Mouse (Mus musculus) intestine, postnatal 0 days (tissue): ENCODE results near the gene Atp5h. TPM values are rescaled to one million over a fixed set of nuclear protein-coding genes. Genes with fewer than 3 reads are reported as not detected.
A peak's percentile ranks its signal among the peaks of the same experiment; 100 is the strongest.

Source experiments
- ATAC-seq: fragments of 200-750 bp; cut with Nextera tagmentation; 2 replicates; pipeline ENCODE4 v1.8.0; 2017; ENCODE audit warnings: mild to moderate bottlenecking, moderate TSS enrichment, moderate library complexity
- H3K27ac ChIP-seq: fragments of 300-500 bp; sonication (generic); 2 replicates; pipeline ENCODE4 v1.5.1; 2014; ENCODE audit warnings: mild to moderate bottlenecking, low read depth, low read length, moderate library complexity
- H3K27me3 ChIP-seq: fragments of 300-500 bp; sonication (generic); replicated peaks from 2 replicates; pipeline ENCODE4 v1.6.1; 2014; ENCODE audit warnings: low read length, mixed read lengths; ENCODE audit not compliant: control insufficient read depth, insufficient read depth
- H3K36me3 ChIP-seq: fragments of 300-500 bp; sonication (generic); 2 replicates; pipeline ENCODE4 v1.6.1; 2014; ENCODE audit warnings: mild to moderate bottlenecking, moderate library complexity; ENCODE audit not compliant: control insufficient read depth, insufficient read depth
- H3K4me1 ChIP-seq: fragments of 300-500 bp; sonication (generic); replicated peaks from 2 replicates; pipeline ENCODE4 v1.6.1; 2014; ENCODE audit warnings: antibody characterized with exemption, low read length, mixed read lengths; ENCODE audit not compliant: control insufficient read depth, insufficient read depth
- H3K4me2 ChIP-seq: fragments of 300-500 bp; sonication (generic); replicated peaks from 2 replicates; pipeline ENCODE4 v1.6.1; 2014; ENCODE audit warnings: low read depth, mild to moderate bottlenecking, moderate library complexity
- H3K4me3 ChIP-seq: fragments of 300-500 bp; sonication (generic); 2 replicates; pipeline ENCODE4 v1.5.1; 2014; ENCODE audit warnings: low read depth, low read length
- H3K9ac ChIP-seq: fragments of 300-500 bp; sonication (generic); 2 replicates; pipeline ENCODE4 v1.6.1; 2014; ENCODE audit warnings: mild to moderate bottlenecking, low read depth, low read length
- H3K9me3 ChIP-seq: fragments of 300-500 bp; sonication (generic); 2 replicates; pipeline ENCODE4 v1.6.1; 2016; ENCODE audit warnings: mixed run types; ENCODE audit not compliant: control insufficient read depth
- CTCF ChIP-seq: sonication (generic); IDR thresholded peaks from 2 replicates; pipeline ENCODE4 v1.5.1; 2016; ENCODE audit warnings: low read depth, mild to moderate bottlenecking, control low read depth, antibody characterized with exemption, moderate library complexity
- WGBS: fragments of 180-500 bp; shearing (Covaris S2); extraction: QIAGEN DNeasy Blood & Tissue Kit; methylation state at CpG from one replicate; pipeline ENCODE4 v1.1.7; 2014; 5-methylcytosine and 5-hydroxymethylcytosine counted together
- polyA plus RNA-seq: library from polyadenylated mRNA; unstranded; fragments of >200 nt; fragmentation: Nextera tagmentation; extraction: Ambion mirVana; gene quantifications from 2 replicates; pipeline ENCODE4 v1.2.1, GENCODE M21; 2015

Atp5h gene
- polyA plus RNA-seq, 1 experiment from 2014 or later, result 1,272 TPM

GRCm38 (mm10) chr11:115432814-115433213 is 13.1 kb upstream of the Atp5h start:
- Histone ChIP-seq H3K4me3 (no peak overlapping the region), H3K9ac (no peak overlapping the region), H3K36me3 (peaks cover 44% of the 10 kb centered on the region), H3K4me1 (peaks cover 4% of the 10 kb centered on the region; the same call in 1 of the 2 replicates), H3K4me2 (no peak overlapping the region), H3K9me3 (no peaks in the 10 kb centered on the region), H3K27ac (peak overlapping the region; percentile 71), H3K27me3 (no peaks in the 10 kb centered on the region)
- peak; percentile 78 for ATAC-seq
- no peak for TF ChIP-seq CTCF
- 50% methylated on average over 4 of the region's 4 CpGs for WGBS

DNA sequence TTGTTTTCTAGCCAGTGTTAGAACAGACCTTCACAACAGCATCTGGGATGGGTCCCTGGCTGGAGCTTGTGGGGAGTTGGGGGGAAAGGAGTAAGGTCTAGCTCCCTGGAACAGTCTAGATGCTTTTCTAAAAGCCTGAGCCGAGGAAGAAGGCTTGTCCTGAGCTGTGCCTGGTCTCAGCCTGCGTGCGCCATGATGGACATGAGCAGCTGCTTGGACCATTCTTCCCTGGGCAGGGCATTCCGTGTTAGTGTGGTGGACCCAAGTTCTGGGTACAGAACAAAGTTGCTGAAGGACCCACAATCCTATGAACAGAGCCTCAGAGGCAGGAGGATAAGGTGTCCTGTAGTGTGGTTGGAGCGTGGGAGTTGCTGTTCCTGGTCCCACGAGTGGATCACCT is 10.8 kb upstream of the Atp5h start:
- Histone ChIP-seq H3K27me3 (no peaks in the 10 kb centered on the region), H3K4me3 (no peak overlapping the region), H3K4me1 (peaks cover 4% of the 10 kb centered on the region; the same call in 1 of the 2 replicates), H3K27ac (no peak overlapping the region), H3K9ac (no peak overlapping the region), H3K4me2 (no peak overlapping the region), H3K36me3 (peaks cover 54% of the 10 kb centered on the region), H3K9me3 (no peaks in the 10 kb centered on the region)
- no peak for TF ChIP-seq CTCF
- ATAC-seq, result no peak
- WGBS, result 94% methylated on average over 6 of the region's 6 CpGs

DNA sequence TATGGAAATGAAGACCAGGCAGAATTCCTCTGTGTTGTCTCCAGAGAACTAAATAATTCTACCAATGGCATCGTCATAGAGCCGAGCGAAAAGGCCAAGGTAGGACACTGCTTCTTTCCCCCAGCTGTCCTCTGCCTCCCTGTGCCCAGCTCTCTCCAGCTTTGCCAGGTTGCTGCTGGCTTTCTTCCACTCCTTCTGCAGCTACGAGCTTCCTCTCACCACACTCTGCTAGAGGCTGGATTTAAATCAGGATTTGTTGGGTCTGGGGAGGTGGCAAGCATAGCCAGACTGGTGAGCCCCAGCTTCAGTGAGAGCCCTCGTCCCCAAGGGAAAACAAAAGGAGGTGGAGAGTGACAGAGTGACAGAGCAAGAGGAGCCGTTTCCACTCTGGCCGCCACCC is 9.5 kb upstream of the Atp5h start:
- no peak overlapping the region for H3K27ac ChIP-seq
- H3K27me3 ChIP-seq, result no peaks in the 10 kb centered on the region
- no peak overlapping the region for H3K4me2 ChIP-seq
- H3K9me3 ChIP-seq, result no peaks in the 10 kb centered on the region
- no peak overlapping the region for H3K4me3 ChIP-seq
- no peak overlapping the region for H3K9ac ChIP-seq
- peaks cover 66% of the 10 kb centered on the region for H3K36me3 ChIP-seq
- peaks cover 4% of the 10 kb centered on the region; the same call in 1 of the 2 replicates for H3K4me1 ChIP-seq
- TF ChIP-seq CTCF, result no peak
- no peak for ATAC-seq
- 88% methylated on average over 7 of the region's 7 CpGs for WGBS

DNA sequence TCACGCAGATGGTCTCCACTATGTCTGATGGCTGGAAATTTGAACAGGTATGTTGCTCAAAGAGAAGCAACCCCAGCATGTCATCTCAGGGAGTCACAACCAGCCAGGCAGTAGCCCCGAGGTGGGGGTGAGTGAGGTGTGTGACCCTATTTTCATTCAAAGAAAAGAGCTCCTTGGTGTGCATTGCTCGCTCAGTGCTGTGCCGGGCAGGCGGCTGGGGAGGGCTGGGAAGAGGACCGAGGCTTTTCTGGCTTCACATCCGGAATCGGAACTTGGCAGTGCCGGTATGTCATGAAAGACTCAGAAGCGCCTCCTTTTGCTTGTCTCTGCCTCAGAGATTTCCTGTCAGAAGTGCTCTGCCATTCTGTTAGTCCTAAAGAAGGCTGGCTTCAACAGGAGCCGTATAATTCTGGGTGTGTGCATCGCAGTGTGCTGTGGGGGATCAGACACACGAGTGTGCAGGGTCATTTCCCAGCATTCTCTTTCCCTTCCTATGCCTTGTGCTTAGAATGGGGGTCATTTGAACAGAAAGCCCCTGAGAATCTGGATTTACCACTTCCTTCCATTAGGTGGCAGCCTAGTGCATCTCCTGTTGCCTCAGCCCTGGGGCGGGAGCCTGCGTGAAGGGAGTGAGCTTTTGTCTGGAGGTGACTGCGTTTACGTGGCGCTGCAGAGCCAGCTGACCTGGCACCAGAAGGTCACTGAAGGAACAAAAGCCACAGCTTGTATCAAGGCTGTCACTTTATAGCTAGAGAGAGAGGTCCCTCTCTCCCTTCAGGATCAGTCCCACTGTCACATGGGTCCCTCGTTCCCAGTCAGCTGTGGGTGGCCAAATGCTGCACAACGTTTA is 7.9 kb upstream of the Atp5h start:
- Histone ChIP-seq H3K9me3 (no peaks in the 10 kb centered on the region), H3K27me3 (no peaks in the 10 kb centered on the region), H3K4me2 (0 out of 2 replicates have a peak overlapping the region, but pooled peaks have one; percentile 7), H3K4me1 (no peaks in the 10 kb centered on the region), H3K9ac (no peak overlapping the region), H3K27ac (peak overlapping the region; percentile 15; the same call in 1 of the 2 replicates), H3K36me3 (peaks cover 73% of the 10 kb centered on the region), H3K4me3 (no peak overlapping the region)
- 39% methylated on average over 20 of the region's 20 CpGs for whole genome bisulfite sequencing
- peak; percentile 51; the same call in 1 of the 2 replicates for ATAC-seq
- TF ChIP-seq CTCF, result peak; percentile 95

GRCm38 (mm10) chr11:115425671-115426070 is 5.9 kb upstream of the Atp5h start:
- Histone ChIP-seq H3K4me3 (no peak overlapping the region), H3K36me3 (peaks cover 60% of the 10 kb centered on the region), H3K4me1 (no peaks in the 10 kb centered on the region), H3K4me2 (no peak overlapping the region), H3K9ac (no peak overlapping the region), H3K27me3 (no peaks in the 10 kb centered on the region), H3K27ac (no peak overlapping the region), H3K9me3 (no peaks in the 10 kb centered on the region)
- no peak for ATAC-seq
- 90% methylated on average over 6 of the region's 6 CpGs for WGBS
- TF ChIP-seq CTCF, result no peak

GRCm38 (mm10) chr11:115424666-115425065 is 4.9 kb upstream of the Atp5h start:
- no peak overlapping the region for H3K9ac ChIP-seq
- 85% methylated on average over 6 of the region's 7 CpGs for WGBS
- no peaks in the 10 kb centered on the region for H3K27me3 ChIP-seq
- ATAC-seq, result no peak
- no peak for TF ChIP-seq CTCF
- no peak overlapping the region for H3K4me2 ChIP-seq
- H3K4me3 ChIP-seq, result no peak overlapping the region
- no peak overlapping the region for H3K27ac ChIP-seq
- peaks cover 50% of the 10 kb centered on the region for H3K36me3 ChIP-seq
- no peaks in the 10 kb centered on the region for H3K4me1 ChIP-seq
- no peaks in the 10 kb centered on the region for H3K9me3 ChIP-seq
